Mouse (Mus musculus) limb, embryonic 13.5 days (tissue): ENCODE results near the gene Myl4. TPM values are rescaled to one million over a fixed set of nuclear protein-coding genes. Genes with fewer than 3 reads are reported as not detected.
"Not testable (repeated sequence)": the region's sequence is repeated elsewhere in the genome, so short reads cannot be mapped to it uniquely, and the experiment has no call there.

Source experiments
- ATAC-seq: fragments of 200-750 bp; cut with Nextera tagmentation; 2 replicates; pipeline ENCODE4 v1.8.0; 2017; ENCODE audit warnings: low read depth, moderate number of reproducible peaks, moderate TSS enrichment; ENCODE audit not compliant: low FRiP score
- H3K27ac ChIP-seq: fragments of 300-500 bp; sonication (generic); 2 replicates; pipeline ENCODE4 v1.5.1; 2015; ENCODE audit warnings: inconsistent platforms, mild to moderate bottlenecking, moderate library complexity
- H3K27me3 ChIP-seq: fragments of 300-500 bp; sonication (generic); 2 replicates; pipeline ENCODE4 v1.6.1; 2015; ENCODE audit warnings: mild to moderate bottlenecking, inconsistent platforms
- H3K36me3 ChIP-seq: fragments of 300-500 bp; sonication (generic); 2 replicates; pipeline ENCODE4 v1.6.1; 2015; ENCODE audit warnings: inconsistent platforms, mild to moderate bottlenecking, moderate library complexity
- H3K4me1 ChIP-seq: fragments of 300-500 bp; sonication (generic); 2 replicates; pipeline ENCODE4 v1.6.1; 2015; ENCODE audit warnings: inconsistent platforms
- H3K4me2 ChIP-seq: fragments of 300-500 bp; sonication (generic); replicated peaks from 2 replicates; pipeline ENCODE4 v1.6.1; 2015; ENCODE audit warnings: inconsistent platforms, mild to moderate bottlenecking, moderate library complexity
- H3K4me3 ChIP-seq: fragments of 300-500 bp; sonication (generic); 2 replicates; pipeline ENCODE4 v1.5.1; 2015; ENCODE audit warnings: moderate library complexity, mild to moderate bottlenecking, inconsistent platforms
- H3K9ac ChIP-seq: fragments of 300-500 bp; sonication (generic); 2 replicates; pipeline ENCODE4 v1.6.1; 2015; ENCODE audit warnings: mild to moderate bottlenecking, inconsistent platforms
- H3K9me3 ChIP-seq: fragments of 300-500 bp; sonication (generic); 2 replicates; pipeline ENCODE4 v1.6.1; 2016; ENCODE audit warnings: inconsistent platforms
- WGBS: fragments of 180-500 bp; shearing (Covaris S2); methylation state at CpG from one replicate; pipeline ENCODE4 v1.1.7; 2015; 5-methylcytosine and 5-hydroxymethylcytosine counted together
- polyA plus RNA-seq: library from polyadenylated mRNA; unstranded; fragments of >200 nt; fragmentation: Nextera tagmentation; extraction: Ambion mirVana; gene quantifications from 2 replicates; pipeline ENCODE4 v1.2.1, GENCODE M21; 2015

The Myl4 gene
- polyA plus RNA-seq, 1 experiment from 2014 or later: 131 TPM

DNA sequence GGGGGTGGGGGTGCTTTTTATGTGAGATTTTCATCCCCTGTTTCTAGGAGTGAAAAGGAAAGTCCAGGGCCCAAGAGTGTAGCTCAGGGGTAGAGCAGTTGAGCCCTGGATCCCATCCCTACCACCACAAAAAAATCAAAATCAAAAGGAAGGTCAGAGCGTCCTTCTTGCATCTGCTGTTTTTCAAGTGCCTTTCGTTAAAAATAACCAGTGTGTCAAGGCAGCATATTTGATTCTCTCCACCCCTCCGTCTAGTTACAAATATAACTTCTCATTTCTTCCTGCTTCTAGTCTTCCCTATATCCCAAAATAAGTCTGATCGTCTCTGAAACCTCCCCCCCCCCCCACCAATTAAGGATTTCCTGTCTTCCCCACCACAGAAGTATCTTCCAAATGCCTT lies 7.6 kb downstream of the Myl4 start:
- H3K4me2 ChIP-seq: no peak overlapping the region
- WGBS: 71% methylated on average over 4 of the region's 4 CpGs
- H3K9me3 ChIP-seq: no peaks in the 10 kb centered on the region
- no peak overlapping the region for H3K9ac ChIP-seq
- H3K36me3 ChIP-seq: no peaks in the 10 kb centered on the region
- H3K4me3 ChIP-seq: no peak overlapping the region
- H3K27me3 ChIP-seq: no peaks in the 10 kb centered on the region
- no peaks in the 10 kb centered on the region for H3K4me1 ChIP-seq
- H3K27ac ChIP-seq: no peak overlapping the region
- no peak for ATAC-seq

DNA sequence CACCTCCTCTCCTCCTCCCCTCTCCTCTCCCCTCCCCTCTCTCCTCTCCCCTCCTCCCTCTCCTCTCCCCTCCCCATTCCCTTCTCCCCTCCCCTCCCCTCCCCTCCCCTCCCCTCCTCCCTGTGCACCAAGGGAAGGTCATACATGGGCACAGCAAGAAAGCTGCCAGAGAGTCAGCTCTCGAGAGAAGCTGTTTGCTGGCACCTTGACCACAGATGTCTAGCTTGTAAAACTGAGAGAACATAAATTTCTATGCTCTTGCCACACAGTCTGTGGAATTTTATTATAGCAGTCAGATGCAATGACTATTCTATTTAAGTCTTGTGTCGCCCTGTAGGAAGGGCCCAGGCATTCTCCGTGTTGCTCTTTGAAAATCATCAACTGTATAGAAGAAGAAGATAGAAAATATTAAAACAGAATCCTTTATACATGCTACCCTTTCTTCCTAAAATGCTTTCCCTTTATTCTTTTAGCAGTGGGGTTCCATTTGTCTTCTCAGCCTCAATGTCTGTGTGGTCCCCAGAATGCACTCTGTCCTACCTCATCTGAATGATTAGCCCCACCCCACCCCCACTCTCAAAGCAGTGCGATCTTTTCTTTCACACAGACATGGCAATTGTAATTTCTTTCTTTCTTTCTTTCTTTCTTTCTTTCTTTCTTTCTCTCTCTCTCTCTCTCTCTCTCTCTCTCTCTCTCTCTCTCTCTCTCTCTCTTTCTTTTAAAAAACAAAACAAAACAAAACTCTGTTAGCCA lies 8.4 kb downstream of the Myl4 start:
- Histone ChIP-seq H3K9me3 (no peaks in the 10 kb centered on the region), H3K4me3 (no peak overlapping the region), H3K27me3 (no peaks in the 10 kb centered on the region), H3K4me2 (no peak overlapping the region), H3K36me3 (no peaks in the 10 kb centered on the region), H3K4me1 (no peaks in the 10 kb centered on the region), H3K27ac (no peak overlapping the region), H3K9ac (no peak overlapping the region)
- WGBS: 51% methylated on average over 4 of the region's 4 CpGs
- no peak for ATAC-seq

DNA sequence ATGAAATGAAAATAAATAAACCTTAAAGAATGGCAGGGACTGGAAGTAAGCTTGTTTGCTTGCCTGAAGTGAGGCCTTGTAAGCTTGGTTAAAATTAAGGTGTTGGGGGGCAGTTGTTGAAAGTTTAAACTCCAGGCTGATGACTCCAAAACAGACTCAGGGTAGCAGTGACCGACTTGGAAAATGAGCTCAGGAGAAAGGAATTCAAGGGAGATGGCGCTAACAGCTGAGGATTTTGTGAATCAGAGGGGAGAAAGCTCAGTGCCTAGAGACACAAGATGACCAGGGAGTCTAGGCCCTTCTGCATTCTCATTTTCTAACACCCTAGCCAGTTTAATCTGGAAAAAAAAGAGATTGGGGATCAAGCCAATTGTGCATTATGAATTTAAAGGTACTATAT lies 10.5 kb downstream of the Myl4 start:
- Histone ChIP-seq H3K27ac (no peak overlapping the region), H3K9ac (no peak overlapping the region), H3K36me3 (no peaks in the 10 kb centered on the region), H3K4me2 (no peak overlapping the region), H3K27me3 (no peaks in the 10 kb centered on the region), H3K4me1 (no peaks in the 10 kb centered on the region), H3K4me3 (no peak overlapping the region), H3K9me3 (no peaks in the 10 kb centered on the region)
- ATAC-seq: no peak
- WGBS: 48% methylated on average over 2 of the region's 2 CpGs

DNA sequence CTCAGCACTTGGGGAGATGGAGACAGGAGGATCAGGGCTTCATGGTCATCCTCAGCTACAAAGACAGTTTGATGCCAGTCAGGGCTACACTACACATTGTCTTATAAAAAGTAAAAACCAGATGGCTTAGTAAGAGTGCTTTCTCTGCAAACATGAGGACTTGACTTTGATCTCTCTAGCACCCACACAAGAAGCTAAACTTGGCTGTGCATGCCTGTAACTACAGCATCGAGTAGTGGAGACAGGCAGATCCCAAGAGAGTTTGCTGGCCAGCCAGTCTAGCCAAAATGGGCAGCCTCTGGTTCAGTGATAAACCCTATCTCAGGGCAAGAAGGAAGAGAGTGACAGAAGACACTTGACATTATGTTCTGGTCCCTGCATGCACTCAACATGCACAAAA lies 13.0 kb downstream of the Myl4 start:
- 57% methylated on average over 1 of the region's 1 CpGs for WGBS
- H3K9me3 ChIP-seq: no peaks in the 10 kb centered on the region
- no peak for ATAC-seq

DNA sequence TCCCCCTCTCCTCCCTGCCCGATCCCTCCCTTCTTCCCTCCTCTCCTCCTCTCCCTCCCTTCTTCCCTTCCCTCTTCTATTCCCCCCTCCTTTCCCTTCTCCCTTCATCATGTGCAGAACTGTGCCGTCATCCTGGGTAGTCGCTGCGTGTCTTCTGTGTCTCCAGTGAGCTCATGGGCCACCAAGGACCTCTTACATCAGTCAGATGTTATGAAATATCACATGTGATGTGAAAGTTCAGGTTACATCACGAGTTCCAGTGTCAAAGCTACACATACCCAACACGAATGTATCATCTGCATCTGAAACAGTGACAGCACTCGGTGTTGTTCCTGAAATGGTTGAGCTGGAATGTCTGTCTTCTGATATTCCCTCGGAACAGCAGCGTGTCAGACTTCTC lies 14.7 kb downstream of the Myl4 start:
- no peak for ATAC-seq
- no peaks in the 10 kb centered on the region for H3K36me3 ChIP-seq
- H3K9ac ChIP-seq: no peak overlapping the region
- no peak overlapping the region for H3K4me3 ChIP-seq
- H3K27me3 ChIP-seq: 0 out of 2 replicates have a peak, but pooled peaks cover 8% of the 10 kb centered on the region
- no peaks in the 10 kb centered on the region for H3K4me1 ChIP-seq
- peaks cover 5% of the 10 kb centered on the region; the same call in 1 of the 2 replicates for H3K9me3 ChIP-seq
- WGBS: 84% methylated on average over 9 of the region's 9 CpGs
- H3K27ac ChIP-seq: no peak overlapping the region
- H3K4me2 ChIP-seq: no peak overlapping the region

More for the DNA sequence above, 13.0 kb downstream of the Myl4 start:
- Histone ChIP-seq H3K27ac (no peak overlapping the region), H3K4me2 (no peak overlapping the region), H3K9ac (no peak overlapping the region), H3K36me3 (no peaks in the 10 kb centered on the region), H3K27me3 (0 out of 2 replicates have a peak, but pooled peaks cover 8% of the 10 kb centered on the region), H3K4me1 (no peaks in the 10 kb centered on the region), H3K4me3 (no peak overlapping the region)

DNA sequence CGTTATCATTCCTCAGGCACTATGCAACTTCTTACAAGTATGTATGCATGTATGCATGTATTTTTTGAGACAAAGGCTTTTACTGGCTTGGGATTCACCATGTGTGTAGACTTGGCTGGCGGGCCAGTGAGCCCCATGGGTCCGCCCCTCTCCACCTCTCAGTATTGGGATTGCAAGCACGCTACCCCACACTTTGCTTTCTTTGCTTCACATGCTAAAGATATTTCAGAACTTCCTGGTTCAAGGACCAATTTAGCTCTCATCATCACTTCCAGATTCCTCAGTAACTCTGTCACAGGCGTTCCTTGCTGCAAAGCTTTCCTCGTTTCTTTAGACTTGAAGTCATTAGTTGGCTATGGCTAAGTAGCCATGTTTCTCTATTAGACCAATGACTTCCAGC lies 15.6 kb downstream of the Myl4 start:
- 78% methylated on average over 6 of the region's 6 CpGs for WGBS
- no peak for ATAC-seq

DNA sequence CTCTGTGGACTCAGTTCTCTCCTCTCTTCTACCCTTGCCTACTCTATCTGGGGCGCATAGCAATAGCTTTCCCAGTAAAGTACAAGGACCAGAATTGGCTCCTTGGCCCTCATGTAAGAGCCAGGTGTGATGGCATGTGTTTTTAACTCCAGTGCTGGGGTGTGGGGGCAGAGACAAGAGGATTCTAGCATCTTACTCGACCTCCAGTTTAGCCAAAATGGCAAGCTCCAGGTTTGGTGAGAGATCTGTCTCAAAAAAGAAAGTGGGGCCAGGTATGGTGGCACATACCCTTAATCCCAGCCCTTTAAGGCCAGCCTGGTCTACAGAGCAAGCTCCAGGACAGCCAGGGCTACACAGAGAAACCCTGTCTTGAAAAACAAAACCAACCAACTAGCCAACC lies 16.3 kb downstream of the Myl4 start:
- 70% methylated on average over 2 of the region's 2 CpGs for WGBS
- ATAC-seq: no peak
- H3K4me1 ChIP-seq: no peaks in the 10 kb centered on the region
- H3K4me3 ChIP-seq: no peak overlapping the region
- no peaks in the 10 kb centered on the region for H3K36me3 ChIP-seq
- peaks cover 5% of the 10 kb centered on the region; the same call in 1 of the 2 replicates for H3K9me3 ChIP-seq
- no peak overlapping the region for H3K9ac ChIP-seq
- no peak overlapping the region for H3K27ac ChIP-seq
- H3K4me2 ChIP-seq: no peak overlapping the region
- peaks cover 20% of the 10 kb centered on the region for H3K27me3 ChIP-seq

More for the DNA sequence above, 15.6 kb downstream of the Myl4 start:
- H3K4me3 ChIP-seq: no peak overlapping the region
- H3K4me2 ChIP-seq: no peak overlapping the region
- peaks cover 5% of the 10 kb centered on the region; the same call in 1 of the 2 replicates for H3K9me3 ChIP-seq
- H3K4me1 ChIP-seq: no peaks in the 10 kb centered on the region
- no peak overlapping the region for H3K9ac ChIP-seq
- peaks cover 14% of the 10 kb centered on the region; the same call in 1 of the 2 replicates for H3K27me3 ChIP-seq
- no peak overlapping the region for H3K27ac ChIP-seq
- H3K36me3 ChIP-seq: no peaks in the 10 kb centered on the region

DNA sequence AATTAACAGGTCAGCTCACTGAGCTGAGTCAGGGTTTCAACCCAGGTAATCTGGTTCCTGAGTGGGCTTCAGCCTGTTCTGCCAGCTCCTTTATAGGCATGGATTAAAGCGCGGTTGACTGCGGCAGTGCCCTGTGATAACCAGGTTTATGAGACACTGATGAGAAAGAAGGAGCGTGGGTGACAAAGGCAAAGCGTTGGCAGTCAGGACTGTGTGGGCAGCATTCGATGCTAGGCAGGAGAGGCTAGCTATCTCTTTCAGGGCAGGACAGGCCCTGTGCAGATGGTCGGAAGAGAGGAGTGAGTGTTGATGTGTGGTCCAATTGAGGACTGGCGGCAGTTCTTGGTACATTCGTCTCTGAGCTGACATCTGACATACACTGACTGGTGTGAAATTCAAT lies 17.3 kb downstream of the Myl4 start:
- 81% methylated on average over 9 of the region's 9 CpGs for WGBS
- H3K4me2 ChIP-seq: no peak overlapping the region

DNA sequence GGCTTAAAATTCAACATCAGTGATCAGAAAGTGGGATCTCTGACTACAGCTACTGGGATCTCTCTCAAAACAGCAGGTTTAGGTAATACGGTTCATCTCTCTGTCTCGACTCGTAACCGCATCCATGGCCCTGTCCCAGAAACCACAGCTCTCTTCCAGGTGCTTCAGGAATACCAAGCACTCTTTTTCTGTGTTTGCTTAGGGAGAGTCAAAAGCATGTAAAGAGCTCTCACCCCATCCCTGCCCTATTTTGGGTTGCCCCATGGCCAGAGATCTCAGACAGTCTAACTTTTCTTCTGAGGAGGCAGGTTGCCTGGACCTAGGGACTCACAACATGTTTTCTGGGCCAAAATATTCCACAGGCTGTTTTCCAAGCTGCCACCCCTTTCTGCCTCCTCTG lies 17.9 kb downstream of the Myl4 start:
- H3K4me1 ChIP-seq: no peaks in the 10 kb centered on the region
- peak overlapping the region; percentile 25; the same call in 1 of the 2 replicates for H3K9ac ChIP-seq
- WGBS: 91% methylated on average over 4 of the region's 4 CpGs
- no peaks in the 10 kb centered on the region for H3K36me3 ChIP-seq
- H3K27me3 ChIP-seq: peaks cover 35% of the 10 kb centered on the region
- no peak for ATAC-seq
- peaks cover 5% of the 10 kb centered on the region; the same call in 1 of the 2 replicates for H3K9me3 ChIP-seq
- H3K4me2 ChIP-seq: no peak overlapping the region
- no peak overlapping the region for H3K4me3 ChIP-seq
- H3K27ac ChIP-seq: no peak overlapping the region

More for the DNA sequence above, 17.3 kb downstream of the Myl4 start:
- H3K27me3 ChIP-seq: peaks cover 29% of the 10 kb centered on the region
- H3K27ac ChIP-seq: no peak overlapping the region
- no peak overlapping the region for H3K4me3 ChIP-seq
- ATAC-seq: no peak
- no peaks in the 10 kb centered on the region for H3K36me3 ChIP-seq
- no peaks in the 10 kb centered on the region for H3K4me1 ChIP-seq
- H3K9ac ChIP-seq: peak overlapping the region; percentile 25; the same call in 1 of the 2 replicates
- H3K9me3 ChIP-seq: peaks cover 5% of the 10 kb centered on the region; the same call in 1 of the 2 replicates

DNA sequence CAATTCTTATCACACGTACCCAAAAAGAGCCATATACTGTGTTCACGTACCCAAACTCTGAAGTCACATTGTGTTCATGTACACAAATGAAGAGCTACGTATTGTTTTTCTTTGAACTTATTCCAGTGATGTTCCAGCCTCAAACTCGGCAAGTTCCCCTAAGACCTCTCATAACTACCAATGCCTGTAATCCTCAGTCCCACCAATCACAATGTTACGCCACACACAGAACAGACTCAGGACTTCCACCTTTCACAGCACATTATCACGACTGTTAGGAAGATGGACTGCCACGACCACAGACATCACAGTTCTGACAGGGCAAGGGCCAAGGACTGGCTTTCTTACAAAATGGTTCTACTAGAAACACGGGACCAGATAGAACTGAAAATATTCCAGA lies 20.1 kb downstream of the Myl4 start:
- not testable (repeated sequence) for H3K9me3 ChIP-seq, H3K4me2 ChIP-seq, H3K4me3 ChIP-seq, H3K27ac ChIP-seq, ATAC-seq, H3K4me1 ChIP-seq, H3K36me3 ChIP-seq, H3K9ac ChIP-seq
- 79% methylated on average over 8 of the region's 8 CpGs for WGBS
- H3K27me3 ChIP-seq: peaks cover 36% of the 10 kb centered on the region

DNA sequence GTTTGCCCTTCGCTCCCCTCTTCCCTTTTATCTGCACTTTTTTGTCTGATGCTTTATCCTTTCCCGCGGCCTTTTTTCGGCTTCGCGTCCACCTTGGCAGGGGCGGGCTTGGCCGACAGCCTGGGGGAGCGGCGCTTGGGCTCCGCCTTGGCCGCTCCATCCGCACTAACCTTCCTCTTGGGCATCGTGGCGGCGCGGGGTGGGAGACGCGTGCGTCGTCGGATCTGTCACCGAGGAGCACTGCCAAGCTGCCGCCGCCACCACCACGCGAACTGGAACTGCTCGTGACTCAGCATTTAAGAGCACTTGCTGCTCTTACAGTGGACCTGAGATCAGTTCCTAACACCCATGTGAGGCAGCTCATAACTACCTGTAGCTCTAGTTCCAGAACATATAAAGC lies 20.9 kb downstream of the Myl4 start:
- H3K4me2 ChIP-seq: peak overlapping the region; percentile 64
- peak overlapping the region; percentile 58 for H3K9ac ChIP-seq
- peak overlapping the region; percentile 42 for H3K4me3 ChIP-seq
- peaks cover 36% of the 10 kb centered on the region for H3K27me3 ChIP-seq
- H3K4me1 ChIP-seq, ATAC-seq, H3K9me3 ChIP-seq, H3K36me3 ChIP-seq, H3K27ac ChIP-seq: not testable (repeated sequence)
- WGBS: 1% methylated on average over 28 of the region's 28 CpGs

DNA sequence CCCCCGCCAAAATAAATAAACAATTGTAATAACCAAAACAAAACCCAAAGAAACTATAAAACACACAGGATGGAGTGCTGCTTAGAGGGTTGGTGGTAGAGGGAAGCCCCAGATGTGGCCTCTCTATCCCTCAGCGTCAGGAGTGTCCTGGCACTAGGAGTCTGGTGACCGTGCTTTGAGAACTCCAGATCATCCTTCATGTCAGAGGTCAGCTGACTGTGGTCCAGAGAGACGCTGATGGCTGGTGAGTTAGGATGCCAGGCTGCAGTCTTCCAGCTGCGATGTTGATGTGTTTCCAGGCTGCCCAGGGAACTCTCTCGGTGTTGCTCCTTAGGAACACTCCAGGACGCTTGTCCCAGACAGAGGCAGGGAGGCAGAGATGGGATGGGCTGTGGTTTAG lies 21.6 kb downstream of the Myl4 start:
- no peak overlapping the region for H3K4me3 ChIP-seq
- H3K4me1 ChIP-seq: no peaks in the 10 kb centered on the region
- no peak for ATAC-seq
- no peak overlapping the region for H3K4me2 ChIP-seq
- no peak overlapping the region for H3K9ac ChIP-seq
- WGBS: 44% methylated on average over 7 of the region's 7 CpGs
- H3K36me3 ChIP-seq: no peaks in the 10 kb centered on the region
- peaks cover 42% of the 10 kb centered on the region for H3K27me3 ChIP-seq
- no peak overlapping the region for H3K27ac ChIP-seq
- peaks cover 5% of the 10 kb centered on the region; the same call in 1 of the 2 replicates for H3K9me3 ChIP-seq

DNA sequence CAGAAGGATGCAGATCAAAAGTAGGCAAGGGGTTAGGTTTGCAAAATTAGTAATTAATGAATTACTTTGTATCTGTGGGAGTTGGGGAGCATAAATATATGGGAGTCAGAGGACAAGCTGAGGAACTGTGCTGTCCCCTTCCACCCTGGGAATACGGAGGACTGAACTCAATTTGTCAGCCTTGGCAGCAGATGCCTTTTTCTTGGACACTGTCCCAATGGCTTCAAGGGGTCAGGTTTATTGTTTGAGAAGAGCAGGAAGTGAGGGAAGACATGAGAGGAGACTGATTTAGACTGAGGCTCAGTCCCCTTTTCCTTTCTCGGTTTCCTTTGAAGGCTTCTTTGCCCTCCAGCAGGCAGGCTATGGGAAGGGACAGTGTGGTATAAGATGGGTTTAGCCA lies 22.1 kb downstream of the Myl4 start:
- Histone ChIP-seq H3K4me2 (no peak overlapping the region), H3K4me3 (no peak overlapping the region), H3K36me3 (no peaks in the 10 kb centered on the region), H3K9me3 (peaks cover 5% of the 10 kb centered on the region; the same call in 1 of the 2 replicates), H3K27me3 (peaks cover 45% of the 10 kb centered on the region), H3K4me1 (no peaks in the 10 kb centered on the region), H3K9ac (no peak overlapping the region), H3K27ac (no peak overlapping the region)
- no peak for ATAC-seq
- WGBS: 63% methylated on average over 2 of the region's 2 CpGs
